Mouse (Mus musculus): ENCODE measurements around the gene Rnf123. TPM values are rescaled to one million over a fixed set of nuclear protein-coding genes. Genes with fewer than 3 reads are reported as not detected.
A peak's percentile ranks its signal among the peaks of the same experiment; 100 is the strongest.

Rnf123 gene
- polyA plus RNA-seq, 1 experiment from 2014 or later: 33.5 TPM

GRCm38 (mm10) chr9:108111101-108111592 lies 28.0 kb upstream of the Rnf123 start:
- H3K9me3 ChIP-seq (ENCODE audit: control insufficient read depth, low read depth, low read length): peaks cover 5% of the 10 kb centered on the region; the same call in 1 of the 2 replicates
- no peaks in the 10 kb centered on the region for H3K36me3 ChIP-seq (ENCODE audit: control insufficient read depth, insufficient read depth, low read length)
- peak overlapping the region; percentile 57 for H3K4me2 ChIP-seq (replicated peaks; ENCODE audit: low read depth, low read length)
- 7% methylated on average over 22 of the region's 22 CpGs for WGBS
- peak overlapping the region; percentile 24; the same call in 1 of the 2 replicates for H3K4me3 ChIP-seq (ENCODE audit: low read depth, low read length)
- H3K9ac ChIP-seq (replicated peaks; ENCODE audit: low read depth, low read length): peak overlapping the region; percentile 23; the same call in 1 of the 2 replicates
- H3K4me1 ChIP-seq (ENCODE audit: control insufficient read depth, insufficient read depth, low read length): peaks cover 12% of the 10 kb centered on the region
- H3K27ac ChIP-seq (ENCODE audit: low read length): no peak overlapping the region
- no peak for ATAC-seq (ENCODE audit: insufficient number of reproducible peaks, insufficient read depth, low FRiP score, low read depth)
- no peaks in the 10 kb centered on the region for H3K27me3 ChIP-seq (ENCODE audit: control insufficient read depth, insufficient read depth, low read length)

GRCm38 (mm10) chr9:108110160-108110559 lies 27.0 kb upstream of the Rnf123 start:
- H3K27ac ChIP-seq (ENCODE audit: low read length): no peak overlapping the region
- H3K36me3 ChIP-seq (ENCODE audit: control insufficient read depth, insufficient read depth, low read length): no peaks in the 10 kb centered on the region
- H3K9ac ChIP-seq (replicated peaks; ENCODE audit: low read depth, low read length): no peak overlapping the region
- H3K27me3 ChIP-seq (ENCODE audit: control insufficient read depth, insufficient read depth, low read length): no peaks in the 10 kb centered on the region
- peaks cover 12% of the 10 kb centered on the region for H3K4me1 ChIP-seq (ENCODE audit: control insufficient read depth, insufficient read depth, low read length)
- H3K4me2 ChIP-seq (replicated peaks; ENCODE audit: low read depth, low read length): peak overlapping the region; percentile 57; the same call in 1 of the 2 replicates
- ATAC-seq (ENCODE audit: insufficient number of reproducible peaks, insufficient read depth, low FRiP score, low read depth): no peak
- WGBS: 74% methylated on average over 16 of the region's 16 CpGs
- peaks cover 5% of the 10 kb centered on the region; the same call in 1 of the 2 replicates for H3K9me3 ChIP-seq (ENCODE audit: control insufficient read depth, low read depth, low read length)
- H3K4me3 ChIP-seq (ENCODE audit: low read depth, low read length): no peak overlapping the region

- no peak overlapping the region for H3K27ac ChIP-seq (ENCODE audit: low read length)
- H3K9ac ChIP-seq (replicated peaks; ENCODE audit: low read depth, low read length): no peak overlapping the region
- H3K36me3 ChIP-seq (ENCODE audit: control insufficient read depth, insufficient read depth, low read length): no peaks in the 10 kb centered on the region
- H3K4me3 ChIP-seq (ENCODE audit: low read depth, low read length): no peak overlapping the region
- H3K9me3 ChIP-seq (ENCODE audit: control insufficient read depth, low read depth, low read length): no peaks in the 10 kb centered on the region
- peaks cover 17% of the 10 kb centered on the region for H3K4me1 ChIP-seq (ENCODE audit: control insufficient read depth, insufficient read depth, low read length)
- no peak for ATAC-seq (ENCODE audit: insufficient number of reproducible peaks, insufficient read depth, low FRiP score, low read depth)
- no peak overlapping the region for H3K4me2 ChIP-seq (replicated peaks; ENCODE audit: low read depth, low read length)
- 93% methylated on average over 16 of the region's 16 CpGs for WGBS
- no peaks in the 10 kb centered on the region for H3K27me3 ChIP-seq (ENCODE audit: control insufficient read depth, insufficient read depth, low read length)
Observed at GRCm38 (mm10) chr9:108107867-108108266, 24.7 kb upstream of the Rnf123 start.

GRCm38 (mm10) chr9:108106090-108106489 lies 22.9 kb upstream of the Rnf123 start:
- H3K9me3 ChIP-seq (ENCODE audit: control insufficient read depth, low read depth, low read length): no peaks in the 10 kb centered on the region
- H3K4me2 ChIP-seq (replicated peaks; ENCODE audit: low read depth, low read length): no peak overlapping the region
- ATAC-seq (ENCODE audit: insufficient number of reproducible peaks, insufficient read depth, low FRiP score, low read depth): no peak
- H3K27me3 ChIP-seq (ENCODE audit: control insufficient read depth, insufficient read depth, low read length): no peaks in the 10 kb centered on the region
- no peaks in the 10 kb centered on the region for H3K36me3 ChIP-seq (ENCODE audit: control insufficient read depth, insufficient read depth, low read length)
- no peak overlapping the region for H3K27ac ChIP-seq (ENCODE audit: low read length)
- no peak overlapping the region for H3K4me3 ChIP-seq (ENCODE audit: low read depth, low read length)
- no peak overlapping the region for H3K9ac ChIP-seq (replicated peaks; ENCODE audit: low read depth, low read length)
- peaks cover 13% of the 10 kb centered on the region for H3K4me1 ChIP-seq (ENCODE audit: control insufficient read depth, insufficient read depth, low read length)
- WGBS: 88% methylated on average over 23 of the region's 23 CpGs

GRCm38 (mm10) chr9:108105549-108105863 lies 22.4 kb upstream of the Rnf123 start:
- Histone ChIP-seq H3K27ac (ENCODE audit: low read length) (no peak overlapping the region; the same call in 1 of the 2 replicates), H3K4me2 (replicated peaks; ENCODE audit: low read depth, low read length) (peak overlapping the region; percentile 35; the same call in 1 of the 2 replicates), H3K36me3 (ENCODE audit: control insufficient read depth, insufficient read depth, low read length) (no peaks in the 10 kb centered on the region), H3K9me3 (ENCODE audit: control insufficient read depth, low read depth, low read length) (no peaks in the 10 kb centered on the region), H3K4me1 (ENCODE audit: control insufficient read depth, insufficient read depth, low read length) (peaks cover 8% of the 10 kb centered on the region), H3K4me3 (ENCODE audit: low read depth, low read length) (no peak overlapping the region), H3K27me3 (ENCODE audit: control insufficient read depth, insufficient read depth, low read length) (no peaks in the 10 kb centered on the region), H3K9ac (replicated peaks; ENCODE audit: low read depth, low read length) (0 out of 2 replicates have a peak overlapping the region, but pooled peaks have one; percentile 14)
- no peak; the same call in 1 of the 2 replicates for ATAC-seq (ENCODE audit: insufficient number of reproducible peaks, insufficient read depth, low FRiP score, low read depth)
- WGBS: 75% methylated on average over 12 of the region's 12 CpGs

- H3K4me3 ChIP-seq (ENCODE audit: low read depth, low read length): peak overlapping the region; percentile 3; the same call in 1 of the 2 replicates
- no peaks in the 10 kb centered on the region for H3K9me3 ChIP-seq (ENCODE audit: control insufficient read depth, low read depth, low read length)
- peak overlapping the region; percentile 35 for H3K4me2 ChIP-seq (replicated peaks; ENCODE audit: low read depth, low read length)
- H3K4me1 ChIP-seq (ENCODE audit: control insufficient read depth, insufficient read depth, low read length): peaks cover 5% of the 10 kb centered on the region
- 46% methylated on average over 31 of the region's 31 CpGs for WGBS
- H3K27me3 ChIP-seq (ENCODE audit: control insufficient read depth, insufficient read depth, low read length): no peaks in the 10 kb centered on the region
- H3K36me3 ChIP-seq (ENCODE audit: control insufficient read depth, insufficient read depth, low read length): no peaks in the 10 kb centered on the region
- peak overlapping the region; percentile 48; the same call in 1 of the 2 replicates for H3K27ac ChIP-seq (ENCODE audit: low read length)
- peak; percentile 84 for ATAC-seq (ENCODE audit: insufficient number of reproducible peaks, insufficient read depth, low FRiP score, low read depth)
- H3K9ac ChIP-seq (replicated peaks; ENCODE audit: low read depth, low read length): 0 out of 2 replicates have a peak overlapping the region, but pooled peaks have one; percentile 21
Observed at GRCm38 (mm10) chr9:108104766-108105548, 21.8 kb upstream of the Rnf123 start.

- Histone ChIP-seq H3K27ac (ENCODE audit: low read length) (no peak overlapping the region), H3K4me3 (ENCODE audit: low read depth, low read length) (no peak overlapping the region), H3K4me1 (ENCODE audit: control insufficient read depth, insufficient read depth, low read length) (peaks cover 12% of the 10 kb centered on the region; the same call in 1 of the 2 replicates), H3K27me3 (ENCODE audit: control insufficient read depth, insufficient read depth, low read length) (no peaks in the 10 kb centered on the region), H3K36me3 (ENCODE audit: control insufficient read depth, insufficient read depth, low read length) (no peaks in the 10 kb centered on the region), H3K9me3 (ENCODE audit: control insufficient read depth, low read depth, low read length) (no peaks in the 10 kb centered on the region), H3K4me2 (replicated peaks; ENCODE audit: low read depth, low read length) (no peak overlapping the region), H3K9ac (replicated peaks; ENCODE audit: low read depth, low read length) (no peak overlapping the region)
- no peak for ATAC-seq (ENCODE audit: insufficient number of reproducible peaks, insufficient read depth, low FRiP score, low read depth)
- 88% methylated on average over 8 of the region's 8 CpGs for WGBS
Observed at GRCm38 (mm10) chr9:108099619-108100018, 16.5 kb upstream of the Rnf123 start.

- WGBS: 51% methylated on average over 10 of the region's 10 CpGs
- Histone ChIP-seq H3K27ac (ENCODE audit: low read length) (no peak overlapping the region), H3K4me3 (ENCODE audit: low read depth, low read length) (no peak overlapping the region), H3K4me2 (replicated peaks; ENCODE audit: low read depth, low read length) (peak overlapping the region; percentile 67; the same call in 1 of the 2 replicates), H3K9me3 (ENCODE audit: control insufficient read depth, low read depth, low read length) (no peaks in the 10 kb centered on the region), H3K9ac (replicated peaks; ENCODE audit: low read depth, low read length) (no peak overlapping the region), H3K36me3 (ENCODE audit: control insufficient read depth, insufficient read depth, low read length) (peaks cover 10% of the 10 kb centered on the region), H3K27me3 (ENCODE audit: control insufficient read depth, insufficient read depth, low read length) (no peaks in the 10 kb centered on the region), H3K4me1 (ENCODE audit: control insufficient read depth, insufficient read depth, low read length) (peaks cover 15% of the 10 kb centered on the region; the same call in 1 of the 2 replicates)
- ATAC-seq (ENCODE audit: insufficient number of reproducible peaks, insufficient read depth, low FRiP score, low read depth): no peak
Observed at GRCm38 (mm10) chr9:108095949-108096712, 13.0 kb upstream of the Rnf123 start.
